Mouse (Mus musculus): ENCODE measurements around the gene Naa50. TPM values are rescaled to one million over a fixed set of nuclear protein-coding genes. Genes with fewer than 3 reads are reported as not detected.

Naa50 gene
- 6.1 and 13.1 TPM in 2 replicates for polyA plus RNA-seq (2012; rRNA removed; ENCODE audit: low replicate concordance)

DNA sequence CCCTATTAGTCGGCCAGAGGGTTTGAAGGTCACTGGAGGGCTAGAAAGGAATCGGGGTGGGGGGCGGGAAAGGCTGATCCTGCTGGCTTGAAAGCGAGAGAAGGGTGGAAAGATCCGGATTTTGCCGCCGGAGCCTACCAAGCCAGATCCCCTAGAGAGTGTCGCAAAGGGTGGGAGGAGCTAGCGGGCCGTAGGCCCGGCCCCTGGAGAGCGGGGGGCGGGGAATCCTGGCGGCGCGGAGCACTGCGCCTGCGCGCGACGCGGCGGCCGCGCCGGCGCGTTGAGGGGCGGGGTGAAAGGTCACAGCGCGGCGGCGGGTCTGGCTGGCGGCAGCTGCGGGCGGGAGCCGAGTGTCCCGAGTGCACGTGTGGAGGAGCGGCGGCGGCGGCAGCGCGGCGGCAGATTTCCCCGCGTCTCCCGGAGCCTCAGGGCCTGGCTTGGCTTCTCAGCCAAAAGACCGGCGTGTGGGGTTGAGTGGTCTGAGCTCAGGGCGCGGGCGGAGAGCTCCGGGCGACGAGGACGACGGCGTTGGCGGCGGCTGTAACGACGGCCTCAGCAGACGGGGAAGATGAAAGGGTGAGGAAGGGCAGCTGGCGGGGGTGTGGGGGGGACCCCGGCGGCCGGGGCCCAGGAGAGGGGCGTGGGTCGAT lies at the start of gene Naa50, which contains the start of gene Atp6v1a:
Naa50 (plus strand) TSS at position 295 of the 650 bp plus-strand sequence.
Atp6v1a (minus strand) TSS at position 170 of the 650 bp plus-strand sequence.

DNA sequence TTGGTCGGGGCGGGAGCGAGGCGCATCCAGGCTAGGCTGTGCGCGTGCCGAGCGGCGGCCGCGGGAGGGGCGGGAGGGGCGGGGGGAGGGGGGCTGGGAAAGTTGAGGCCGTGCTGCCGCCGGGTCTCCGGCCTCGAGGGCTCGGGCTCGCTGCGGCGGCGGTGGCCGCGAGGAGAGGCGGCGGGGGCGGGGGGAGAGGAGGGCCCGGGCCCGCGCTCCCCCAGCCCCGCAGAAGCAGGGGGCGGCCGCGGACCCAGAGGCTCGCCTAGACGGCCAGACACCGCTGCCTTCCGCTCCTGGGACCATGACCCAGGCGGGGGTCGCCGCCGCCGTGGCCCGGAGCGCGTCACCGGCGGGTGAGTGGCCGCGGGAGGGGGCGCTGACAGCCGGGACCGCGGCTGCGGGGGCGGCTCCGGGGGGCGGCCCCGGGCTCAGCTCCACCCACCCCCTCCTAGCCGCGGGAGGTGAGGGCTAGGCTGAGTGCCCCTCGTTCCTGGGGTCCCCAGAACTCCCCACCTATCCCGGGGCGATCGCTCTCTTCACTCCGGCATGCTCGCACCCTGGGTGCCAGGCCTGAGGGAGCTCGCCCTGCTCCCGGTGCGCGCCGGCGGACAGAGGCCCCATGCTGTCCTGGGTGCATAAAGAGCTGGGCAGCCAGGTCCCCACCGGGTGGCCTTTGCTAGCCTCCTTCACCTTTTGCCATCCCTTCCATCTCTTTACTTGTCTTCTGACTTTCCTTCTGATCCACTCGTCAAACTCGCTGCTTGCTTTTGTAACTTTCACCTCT lies 33.7 kb downstream of the Naa50 start, which contains the start of gene Usf3:
Usf3 (plus strand) TSS at position 92 of the 787 bp plus-strand sequence.

Other genes starting within 250 kb of the Naa50 start
- gene Qtrt2, start 213.0 kb upstream of the Naa50 start, polyA plus RNA-seq (2012; rRNA removed; ENCODE audit: low replicate concordance), result 13.4 and 20.2 TPM in 2 replicates
- gene Zdhhc23, start 160.0 kb upstream of the Naa50 start, polyA plus RNA-seq (2012; rRNA removed; ENCODE audit: low replicate concordance), result 1.5 and 2.2 TPM in 2 replicates
- gene Gramd1c, start 76.5 kb upstream of the Naa50 start, polyA plus RNA-seq (2012; rRNA removed; ENCODE audit: low replicate concordance), result 0.31 and 0.93 TPM in 2 replicates
- gene Atp6v1a, start 125 bp upstream of the Naa50 start, polyA plus RNA-seq (2012; rRNA removed; ENCODE audit: low replicate concordance), result 13.5 and 30.3 TPM in 2 replicates
- gene Usf3, start 33.4 kb downstream of the Naa50 start, polyA plus RNA-seq (2012; rRNA removed; ENCODE audit: low replicate concordance), result 5.4 and 9.4 TPM in 2 replicates
- gene Sidt1, start 193.4 kb downstream of the Naa50 start, polyA plus RNA-seq (2012; rRNA removed; ENCODE audit: low replicate concordance), result 17.9 and 18.6 TPM in 2 replicates
- 6.8 and 8.9 TPM in 2 replicates for gene Spice1, start 207.3 kb downstream of the Naa50 start, polyA plus RNA-seq (2012; rRNA removed; ENCODE audit: low replicate concordance)

Measured in mammary gland, adult 2 months (tissue).